Mouse (Mus musculus): ENCODE data around the gene Secisbp2. TPM values are rescaled to one million over a fixed set of nuclear protein-coding genes. Genes with fewer than 3 reads are reported as not detected.

Gene Secisbp2
- 32.0 and 35.8 TPM in 2 replicates for polyA plus RNA-seq (2016; fragmentation: Nextera tagmentation; extraction: Ambion mirVana)

DNA sequence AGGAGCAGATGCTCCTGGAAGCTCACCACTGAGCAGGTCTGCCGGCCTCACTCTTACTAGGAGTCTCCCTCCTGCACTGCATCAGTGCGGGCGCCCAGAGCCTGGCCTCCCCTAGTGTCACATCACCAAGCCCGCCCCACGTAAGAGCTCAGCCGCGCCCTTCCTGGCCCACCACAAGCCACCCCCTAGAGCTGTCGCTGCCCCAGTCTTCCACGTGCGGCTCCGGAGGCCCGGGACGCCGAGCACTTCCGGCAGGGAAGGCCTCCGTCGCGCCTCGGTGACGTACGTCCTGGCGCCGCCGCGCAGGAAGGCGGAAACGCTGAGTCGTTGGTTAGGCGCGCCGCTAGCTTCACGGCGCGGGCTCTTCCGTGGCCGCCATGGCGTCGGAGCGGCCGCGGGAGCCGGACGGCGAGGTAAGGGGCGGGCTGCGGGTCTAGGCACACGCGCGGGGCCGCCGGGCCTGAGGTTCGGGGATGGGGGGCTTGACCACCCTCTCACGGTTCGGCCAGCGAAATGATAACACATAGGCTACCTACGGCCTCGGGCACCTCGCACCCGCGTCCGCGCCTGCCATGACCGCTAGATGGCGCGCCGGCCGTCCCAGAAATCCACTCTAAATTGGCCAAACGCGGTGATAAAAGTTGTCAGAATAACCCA lies at the start of gene Secisbp2:
Gene Secisbp2 (plus strand): TSS at position 290 of the 657 bp plus-strand sequence.
- WGBS = under 1% methylated on average over 69 of the region's 69 CpGs
- peak; percentile 92 for DNase-seq (ENCODE audit: low spot score)
- Histone ChIP-seq H3K4me1 (peaks cover 44% of the 10 kb centered on the region), H3K9me3 (replicated peaks) (no peaks in the 10 kb centered on the region), H3K27me3 (ENCODE audit: low read depth, poor library complexity, severe bottlenecking) (no peaks in the 10 kb centered on the region), H3K27ac (replicated peaks) (peak within 1 kb of the TSS; percentile 95), H3K4me3 (peak within 1 kb of the TSS; percentile 77), H3K36me3 (peaks cover 59% of the 10 kb centered on the region)

GRCm38 (mm10) chr13:51602764-51603163 lies 48.7 kb upstream of the Secisbp2 start:
- peaks cover 15% of the 10 kb centered on the region for H3K4me1 ChIP-seq
- H3K36me3 ChIP-seq = no peaks in the 10 kb centered on the region
- no peak for DNase-seq (ENCODE audit: low spot score)
- H3K4me3 ChIP-seq = no peak overlapping the region
- no peaks in the 10 kb centered on the region for H3K9me3 ChIP-seq (replicated peaks)
- peak overlapping the region; percentile 70 for H3K27ac ChIP-seq (replicated peaks)
- H3K27me3 ChIP-seq (ENCODE audit: low read depth, poor library complexity, severe bottlenecking) = no peaks in the 10 kb centered on the region
- 86% methylated on average over 8 of the region's 8 CpGs for WGBS

- WGBS = 45% methylated on average over 16 of the region's 16 CpGs
- DNase-seq (ENCODE audit: low spot score) = peak; percentile 68
- peaks cover 15% of the 10 kb centered on the region for H3K4me1 ChIP-seq
- no peaks in the 10 kb centered on the region for H3K27me3 ChIP-seq (ENCODE audit: low read depth, poor library complexity, severe bottlenecking)
- H3K27ac ChIP-seq (replicated peaks) = peak overlapping the region; percentile 70
- no peaks in the 10 kb centered on the region for H3K9me3 ChIP-seq (replicated peaks)
- H3K4me3 ChIP-seq = peak overlapping the region; percentile 28
- H3K36me3 ChIP-seq = no peaks in the 10 kb centered on the region
These were observed 48.1 kb upstream of the Secisbp2 start for GRCm38 (mm10) chr13:51603221-51603893.

- WGBS = 37% methylated on average over 4 of the region's 4 CpGs
- no peaks in the 10 kb centered on the region for H3K9me3 ChIP-seq (replicated peaks)
- peak overlapping the region; percentile 28; the same call in 1 of the 2 replicates for H3K4me3 ChIP-seq
- no peaks in the 10 kb centered on the region for H3K36me3 ChIP-seq
- H3K27me3 ChIP-seq (ENCODE audit: low read depth, poor library complexity, severe bottlenecking) = no peaks in the 10 kb centered on the region
- peak overlapping the region; percentile 70 for H3K27ac ChIP-seq (replicated peaks)
- peak; percentile 34 for DNase-seq (ENCODE audit: low spot score)
- peaks cover 15% of the 10 kb centered on the region for H3K4me1 ChIP-seq
These were observed 47.6 kb upstream of the Secisbp2 start for GRCm38 (mm10) chr13:51603894-51604244.

DNA sequence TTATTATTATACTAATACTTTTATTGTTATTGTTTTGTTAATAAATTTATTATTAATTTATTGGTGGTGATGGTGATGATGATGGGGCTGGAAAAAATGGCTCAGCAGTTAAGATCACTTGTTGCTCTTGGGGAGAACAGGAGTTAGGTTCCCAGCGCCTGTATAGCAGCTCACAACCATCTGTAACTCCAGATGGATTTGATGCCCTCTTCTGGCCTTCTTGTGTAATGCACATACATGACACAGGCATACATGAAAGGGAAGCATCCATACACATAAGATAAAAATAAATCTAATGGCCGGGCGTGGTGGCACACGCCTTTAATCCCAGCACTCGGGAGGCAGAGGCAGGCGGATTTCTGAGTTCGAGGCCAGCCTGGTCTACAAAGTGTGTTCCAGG lies 42.3 kb upstream of the Secisbp2 start:
- no peaks in the 10 kb centered on the region for H3K27me3 ChIP-seq (ENCODE audit: low read depth, poor library complexity, severe bottlenecking)
- H3K36me3 ChIP-seq = no peaks in the 10 kb centered on the region
- no peaks in the 10 kb centered on the region for H3K9me3 ChIP-seq (replicated peaks)
- no peak overlapping the region for H3K27ac ChIP-seq (replicated peaks)
- H3K4me3 ChIP-seq = no peak overlapping the region
- DNase-seq (ENCODE audit: low spot score) = no peak
- 99% methylated on average over 7 of the region's 7 CpGs for WGBS
- H3K4me1 ChIP-seq = peaks cover 11% of the 10 kb centered on the region

DNA sequence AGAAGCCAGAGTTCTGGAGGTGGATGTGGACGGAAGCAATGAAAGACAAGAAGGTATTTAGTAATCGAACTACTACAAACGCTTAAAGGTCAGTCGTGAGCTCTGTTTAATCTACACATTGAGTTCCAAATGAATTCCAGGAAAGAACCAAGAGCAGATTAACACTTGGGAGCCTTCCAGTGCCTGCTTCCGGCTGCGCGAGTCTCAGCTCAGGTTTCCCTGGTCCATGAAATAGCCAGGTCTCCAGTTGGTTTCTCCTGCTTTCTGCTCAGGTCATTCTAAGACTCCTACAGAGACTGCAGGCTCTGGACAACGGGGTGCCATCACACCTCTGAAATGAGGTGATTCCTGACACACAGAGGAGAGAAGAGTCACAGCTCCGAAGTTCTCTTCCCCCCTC lies 40.4 kb upstream of the Secisbp2 start:
- WGBS = 26% methylated on average over 9 of the region's 9 CpGs
- H3K4me1 ChIP-seq = peaks cover 17% of the 10 kb centered on the region
- H3K36me3 ChIP-seq = no peaks in the 10 kb centered on the region
- no peaks in the 10 kb centered on the region for H3K9me3 ChIP-seq (replicated peaks)
- no peaks in the 10 kb centered on the region for H3K27me3 ChIP-seq (ENCODE audit: low read depth, poor library complexity, severe bottlenecking)
- DNase-seq (ENCODE audit: low spot score) = no peak
- H3K27ac ChIP-seq (replicated peaks) = no peak overlapping the region
- H3K4me3 ChIP-seq = no peak overlapping the region

DNA sequence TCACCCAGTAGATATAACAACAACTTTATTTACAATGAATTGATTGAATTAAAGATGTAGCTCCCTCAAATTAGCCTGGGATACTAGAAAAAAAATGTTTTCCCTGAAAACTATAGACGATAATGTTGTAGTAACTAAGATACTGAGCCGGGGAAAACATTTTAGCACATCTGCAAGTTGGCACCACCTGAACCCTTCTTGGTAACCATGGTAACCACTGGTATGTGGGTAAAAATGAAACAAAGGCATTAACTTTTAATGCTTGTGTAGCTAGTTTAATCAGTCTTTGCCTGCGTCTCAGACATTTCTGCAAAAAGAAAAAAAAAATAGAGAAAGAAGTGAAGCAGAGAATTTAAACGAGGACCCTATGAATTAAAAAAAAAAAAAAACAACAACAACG lies 40.0 kb upstream of the Secisbp2 start:
- WGBS = 57% methylated on average over 5 of the region's 5 CpGs
- peaks cover 22% of the 10 kb centered on the region for H3K4me1 ChIP-seq
- no peak overlapping the region for H3K27ac ChIP-seq (replicated peaks)
- DNase-seq (ENCODE audit: low spot score) = no peak
- H3K9me3 ChIP-seq (replicated peaks) = no peaks in the 10 kb centered on the region
- H3K36me3 ChIP-seq = no peaks in the 10 kb centered on the region
- H3K4me3 ChIP-seq = no peak overlapping the region
- H3K27me3 ChIP-seq (ENCODE audit: low read depth, poor library complexity, severe bottlenecking) = no peaks in the 10 kb centered on the region

DNA sequence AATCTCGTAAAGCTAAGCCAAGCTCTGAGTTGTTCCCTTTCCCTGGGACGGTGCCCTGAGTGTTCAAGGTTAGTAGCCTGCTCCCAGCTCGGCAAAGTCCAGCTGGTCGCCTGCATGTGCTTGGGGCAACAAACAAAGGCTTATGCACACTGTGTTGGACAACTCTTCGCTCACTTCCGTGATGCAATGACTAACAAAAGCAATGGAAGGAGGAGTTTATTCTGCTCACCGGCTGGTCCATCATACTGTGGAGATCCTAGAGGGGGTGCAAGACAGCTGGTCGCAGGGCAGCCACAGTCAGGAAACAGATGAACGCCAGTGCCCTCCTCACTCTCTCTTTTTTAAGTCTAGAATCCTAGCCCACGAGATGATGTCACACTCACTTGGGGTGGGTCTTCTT lies 35.7 kb upstream of the Secisbp2 start:
- no peak for DNase-seq (ENCODE audit: low spot score)

GRCm38 (mm10) chr13:51616417-51617044 lies 35.0 kb upstream of the Secisbp2 start:
- no peaks in the 10 kb centered on the region for H3K27me3 ChIP-seq (ENCODE audit: low read depth, poor library complexity, severe bottlenecking)
- peaks cover 30% of the 10 kb centered on the region for H3K4me1 ChIP-seq
- 13% methylated on average over 12 of the region's 12 CpGs for WGBS
- H3K4me3 ChIP-seq = no peak overlapping the region
- H3K27ac ChIP-seq (replicated peaks) = no peak overlapping the region
- no peaks in the 10 kb centered on the region for H3K9me3 ChIP-seq (replicated peaks)
- DNase-seq (ENCODE audit: low spot score) = no peak
- no peaks in the 10 kb centered on the region for H3K36me3 ChIP-seq

More for the DNA sequence above, 35.7 kb upstream of the Secisbp2 start:
- 75% methylated on average over 10 of the region's 10 CpGs for WGBS
- H3K4me3 ChIP-seq = no peak overlapping the region
- H3K9me3 ChIP-seq (replicated peaks) = no peaks in the 10 kb centered on the region
- H3K4me1 ChIP-seq = peaks cover 38% of the 10 kb centered on the region
- H3K36me3 ChIP-seq = no peaks in the 10 kb centered on the region
- H3K27me3 ChIP-seq (ENCODE audit: low read depth, poor library complexity, severe bottlenecking) = no peaks in the 10 kb centered on the region
- H3K27ac ChIP-seq (replicated peaks) = no peak overlapping the region; the same call in 1 of the 2 replicates

GRCm38 (mm10) chr13:51617306-51617705 lies 34.2 kb upstream of the Secisbp2 start:
- Histone ChIP-seq H3K36me3 (no peaks in the 10 kb centered on the region), H3K9me3 (replicated peaks) (no peaks in the 10 kb centered on the region), H3K27ac (replicated peaks) (no peak overlapping the region), H3K27me3 (ENCODE audit: low read depth, poor library complexity, severe bottlenecking) (no peaks in the 10 kb centered on the region), H3K4me1 (peaks cover 30% of the 10 kb centered on the region), H3K4me3 (no peak overlapping the region)
- DNase-seq (ENCODE audit: low spot score) = no peak
- 66% methylated on average over 1 of the region's 1 CpGs for WGBS

DNA sequence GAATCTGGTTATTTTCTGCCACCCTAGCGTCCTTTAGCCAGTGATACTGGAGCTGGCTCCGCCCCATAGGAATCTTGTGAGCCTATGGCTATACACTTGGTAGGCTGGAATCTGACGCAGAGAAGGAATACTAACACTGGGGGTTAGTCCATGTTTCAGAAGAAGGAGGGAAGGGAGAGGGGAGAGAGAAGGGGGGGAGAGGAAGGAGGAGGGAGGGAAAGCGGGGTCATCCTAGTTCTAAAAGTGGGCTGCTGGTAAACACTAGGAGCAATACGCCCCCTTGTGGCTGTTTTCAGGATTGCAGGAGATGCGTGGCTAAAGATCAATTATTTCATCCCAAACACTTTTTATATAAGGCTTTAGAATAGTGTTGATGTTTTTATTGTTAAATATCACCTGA lies 33.6 kb upstream of the Secisbp2 start:
- H3K9me3 ChIP-seq (replicated peaks) = no peaks in the 10 kb centered on the region
- 23% methylated on average over 6 of the region's 6 CpGs for WGBS
- peak; percentile 78 for DNase-seq (ENCODE audit: low spot score)
- H3K27ac ChIP-seq (replicated peaks) = no peak overlapping the region
- H3K27me3 ChIP-seq (ENCODE audit: low read depth, poor library complexity, severe bottlenecking) = no peaks in the 10 kb centered on the region
- no peaks in the 10 kb centered on the region for H3K36me3 ChIP-seq
- no peak overlapping the region for H3K4me3 ChIP-seq
- peaks cover 30% of the 10 kb centered on the region for H3K4me1 ChIP-seq

GRCm38 (mm10) chr13:51618602-51619001 lies 32.9 kb upstream of the Secisbp2 start:
- Histone ChIP-seq H3K27me3 (ENCODE audit: low read depth, poor library complexity, severe bottlenecking) (no peaks in the 10 kb centered on the region), H3K27ac (replicated peaks) (no peak overlapping the region), H3K9me3 (replicated peaks) (no peaks in the 10 kb centered on the region), H3K36me3 (no peaks in the 10 kb centered on the region), H3K4me3 (peak overlapping the region; percentile 1; the same call in 1 of the 2 replicates), H3K4me1 (peaks cover 30% of the 10 kb centered on the region)
- DNase-seq (ENCODE audit: low spot score) = no peak
- WGBS = 36% methylated on average over 9 of the region's 9 CpGs

- no peaks in the 10 kb centered on the region for H3K27me3 ChIP-seq (ENCODE audit: low read depth, poor library complexity, severe bottlenecking)
- H3K4me1 ChIP-seq = peaks cover 13% of the 10 kb centered on the region
- no peaks in the 10 kb centered on the region for H3K36me3 ChIP-seq
- WGBS = 93% methylated on average over 5 of the region's 5 CpGs
- no peaks in the 10 kb centered on the region for H3K9me3 ChIP-seq (replicated peaks)
- H3K4me3 ChIP-seq = no peak overlapping the region
- no peak overlapping the region for H3K27ac ChIP-seq (replicated peaks)
- no peak for DNase-seq (ENCODE audit: low spot score)
These were observed 28.9 kb upstream of the Secisbp2 start for GRCm38 (mm10) chr13:51622626-51623025.

Data from midbrain, embryonic 10.5 days (tissue).